Mouse (Mus musculus) CH12.LX (cell line): Measurements from ENCODE around the gene Gm609. TPM values are rescaled to one million over a fixed set of nuclear protein-coding genes. Genes with fewer than 3 reads are reported as not detected.

ENCODE experiments used
- DNase-seq: peaks from one replicate; pipeline ENCODE4 v3.0.0-alpha.2; 2013; ENCODE audit errors: extremely low read depth
- H3K27ac ChIP-seq: 2 replicates; pipeline ENCODE4 v1.5.1; 2012; ENCODE audit warnings: low read depth, mild to moderate bottlenecking, control low read depth, moderate library complexity; ENCODE audit not compliant: insufficient read depth
- H3K27me3 ChIP-seq: replicated peaks from 2 replicates; pipeline ENCODE3; 2012; ENCODE audit warnings: inconsistent platforms
- H3K36me3 ChIP-seq, 2 experiments: replicated peaks in 1 of 2; 2 replicates each; pipeline versions ENCODE3 to v1.6.1; 2012; ENCODE audit warnings: inconsistent platforms in 1 of 2, low read length in 1 of 2, mild to moderate bottlenecking in 1 of 2, mixed read lengths in 1 of 2, moderate library complexity in 1 of 2; ENCODE audit not compliant: control insufficient read depth in 1 of 2, insufficient read depth in 1 of 2
- H3K4me1 ChIP-seq, 2 experiments: 2 replicates each; pipeline ENCODE4 v1.6.1; 2012; ENCODE audit warnings: inconsistent platforms in 1 of 2, moderate library complexity in 1 of 2; ENCODE audit not compliant: insufficient read depth in 2 of 2, control insufficient read depth in 1 of 2
- H3K4me2 ChIP-seq: 2 replicates; pipeline ENCODE4 v1.6.1; 2012; ENCODE audit warnings: low read depth, mild to moderate bottlenecking, control low read depth; ENCODE audit not compliant: poor library complexity, insufficient read depth, severe bottlenecking
- H3K4me3 ChIP-seq, 3 experiments: fragments of 150-350 bp in 1 of 3; sonication (generic) in 1 of 3; replicated peaks in 1 of 3; 2 replicates each; pipeline versions ENCODE3 to v1.5.1; 2011 to 2012; ENCODE audit warnings: low read depth in 2 of 3, low read length in 2 of 3, mild to moderate bottlenecking in 2 of 3, moderate library complexity in 2 of 3, control low read depth in 1 of 3, improper control_type of control experiment in 1 of 3, inconsistent platforms in 1 of 3, mixed read lengths in 1 of 3; ENCODE audit not compliant: poor library complexity in 1 of 3
- H3K79me2 ChIP-seq: replicated peaks from 2 replicates; pipeline ENCODE4 v1.6.1; 2012; ENCODE audit warnings: mild to moderate bottlenecking, moderate library complexity; ENCODE audit not compliant: control insufficient read depth, poor library complexity, insufficient read depth, severe bottlenecking; ENCODE audit errors: extremely low read depth
- H3K9ac ChIP-seq: 2 replicates; pipeline ENCODE4 v1.6.1; 2012; ENCODE audit warnings: low read depth, mild to moderate bottlenecking, control low read depth, moderate library complexity; ENCODE audit not compliant: insufficient read depth
- H3K9me3 ChIP-seq: replicated peaks from 2 replicates; pipeline ENCODE3; 2012; ENCODE audit warnings: low read length, inconsistent platforms, mixed read lengths
- CHD1 ChIP-seq: IDR thresholded peaks from 2 replicates; pipeline ENCODE4 v1.6.1; 2012; ENCODE audit warnings: low read depth, low read length, improper control_type of control experiment, inconsistent platforms
- JUN ChIP-seq: IDR thresholded peaks from 2 replicates; pipeline ENCODE4 v1.6.1; 2011; ENCODE audit warnings: low read depth, mild to moderate bottlenecking, low read length, improper control_type of control experiment, moderate library complexity; ENCODE audit not compliant: insufficient read depth
- JUND ChIP-seq: conservative IDR thresholded peaks from 2 replicates; pipeline ENCODE4 v1.6.1; 2011; ENCODE audit warnings: low read depth, low read length, improper control_type of control experiment
- MXI1 ChIP-seq: IDR thresholded peaks from 2 replicates; pipeline ENCODE4 v1.6.1; 2011; ENCODE audit warnings: mild to moderate bottlenecking, low read depth, low read length, improper control_type of control experiment
- TBP ChIP-seq: conservative IDR thresholded peaks from 2 replicates; pipeline ENCODE4 v1.6.1; 2011; ENCODE audit warnings: low read depth, low read length, improper control_type of control experiment
- TCF12 ChIP-seq: IDR thresholded peaks from 2 replicates; pipeline ENCODE4 v1.6.1; 2014; ENCODE audit warnings: low read depth, mild to moderate bottlenecking, inconsistent platforms, low read length, improper control_type of control experiment
- UBTF ChIP-seq: IDR thresholded peaks from 2 replicates; pipeline ENCODE4 v1.6.1; 2012; ENCODE audit warnings: low read depth, mild to moderate bottlenecking, inconsistent platforms, low read length, improper control_type of control experiment, moderate library complexity
- USF2 ChIP-seq: conservative IDR thresholded peaks from 2 replicates; pipeline ENCODE4 v1.6.1; 2011; ENCODE audit warnings: low read depth, low read length, improper control_type of control experiment
- dilution Hi-C: fragments of 300-500 bp; cut with MboI; formaldehyde crosslinking; loops from 2 replicates; pipeline ENCODE4 v1.14.3; 2020; ENCODE audit warnings: low sequenced_read_pairs; ENCODE audit not compliant: extremely low pct_unique_long_range_greater_than_20kb, extremely low pct_ligation_motif_present
- in situ Hi-C: fragments of 300-500 bp; cut with MboI; formaldehyde crosslinking; loops from 3 replicates; pipeline ENCODE4 v1.14.3; 2019; ENCODE audit warnings: low sequenced_read_pairs, low pct_ligation_motif_present, low pct_unique_long_range_greater_than_20kb, mixed read lengths
- polyA plus RNA-seq: library from polyadenylated mRNA; unstranded; fragments of >175 nt; gene quantifications from 2 replicates; pipeline ENCODE4 v1.2.1, GENCODE M21; 2012; ENCODE audit warnings: low read depth; ENCODE audit not compliant: insufficient read length
- total RNA-seq, 2 experiments: library from RNA; depleted of rRNA; stranded (reverse); fragments of 300-350 nt in 1 of 2; fragments of >200 nt in 1 of 2; gene quantifications; 2 replicates each; pipeline ENCODE4 v1.2.3; 2012 to 2014

Gm609 gene
- total and polyA plus RNA-seq, 3 experiments = 0.04 TPM; not detected in 2

- H3K4me3 ChIP-seq = no peak overlapping the region
- TF ChIP-seq MXI1 = no peak
- TF ChIP-seq JUN = no peak
- no peak for TF ChIP-seq USF2
- 0 out of 2 replicates have a peak, but pooled peaks have one; percentile 23 for TF ChIP-seq CHD1
- TF ChIP-seq TBP = no peak
- no peak for TF ChIP-seq UBTF
- no peak for TF ChIP-seq TCF12
- TF ChIP-seq JUND = no peak
- no peak for DNase-seq
- no peaks in the 10 kb centered on the region for H3K36me3 ChIP-seq
- H3K4me2 ChIP-seq = no peak overlapping the region
- in situ Hi-C loops = no loop called here
- H3K9ac ChIP-seq = no peak overlapping the region
- H3K4me1 ChIP-seq = peaks cover 0 to 8% of the 10 kb centered on the region in 2 experiments; a peak in 1 of 4 replicates
- no peak overlapping the region for H3K27ac ChIP-seq
- no peaks in the 10 kb centered on the region for H3K27me3 ChIP-seq
- no peaks in the 10 kb centered on the region for H3K9me3 ChIP-seq
- dilution Hi-C loops = no loop called here
- no peaks in the 10 kb centered on the region for H3K79me2 ChIP-seq
These were observed 129.2 kb downstream of the Gm609 start for GRCm38 (mm10) chr16:45363480-45364045.

Other genes starting within 250 kb of the Gm609 start
- 63.0 and 77.5 TPM in 2 replicates for gene Cd200, start 83.9 kb downstream of the Gm609 start, total RNA-seq (2012; rRNA removed)
- 13.7 and 15.1 TPM in 2 replicates for gene Cd200, start 83.9 kb downstream of the Gm609 start, total RNA-seq (2014; rRNA removed)
- gene Cd200, start 83.9 kb downstream of the Gm609 start, polyA plus RNA-seq = 15.3 and 17.0 TPM in 2 replicates
- gene Gm17783, start 39.1 kb upstream of the Gm609 start, total RNA-seq (2012; rRNA removed) = 0.13 TPM in 1 of 2 replicates, not detected in the other
- gene Gm17783, start 39.1 kb upstream of the Gm609 start, total RNA-seq (2014; rRNA removed) = not detected in 2 replicates
- not detected in 2 replicates for gene Gm17783, start 39.1 kb upstream of the Gm609 start, polyA plus RNA-seq
- gene Slc9c1, start 42.3 kb upstream of the Gm609 start, total RNA-seq (2012; rRNA removed) = not detected in 2 replicates
- not detected in 2 replicates for gene Slc9c1, start 42.3 kb upstream of the Gm609 start, total RNA-seq (2014; rRNA removed)
- gene Slc9c1, start 42.3 kb upstream of the Gm609 start, polyA plus RNA-seq = not detected in 2 replicates
- not detected in 2 replicates for gene Gcsam, start 117.4 kb upstream of the Gm609 start, total RNA-seq (2012; rRNA removed)
- gene Gcsam, start 117.4 kb upstream of the Gm609 start, total RNA-seq (2014; rRNA removed) = not detected in 2 replicates
- not detected in 2 replicates for gene Gcsam, start 117.4 kb upstream of the Gm609 start, polyA plus RNA-seq
- not detected in 2 replicates for gene BC016579, start 161.1 kb upstream of the Gm609 start, total RNA-seq (2012; rRNA removed)
- not detected in 2 replicates for gene BC016579, start 161.1 kb upstream of the Gm609 start, total RNA-seq (2014; rRNA removed)
- not detected in 2 replicates for gene BC016579, start 161.1 kb upstream of the Gm609 start, polyA plus RNA-seq
- not detected in 2 replicates for gene Tmprss7, start 200.7 kb upstream of the Gm609 start, total RNA-seq (2012; rRNA removed)
- gene Tmprss7, start 200.7 kb upstream of the Gm609 start, total RNA-seq (2014; rRNA removed) = not detected in 2 replicates
- not detected in 2 replicates for gene Tmprss7, start 200.7 kb upstream of the Gm609 start, polyA plus RNA-seq
- gene Tagln3, start 231.6 kb upstream of the Gm609 start, total RNA-seq (2012; rRNA removed) = 0.17 and 0.21 TPM in 2 replicates
- 0.19 TPM in 1 of 2 replicates, not detected in the other for gene Tagln3, start 231.6 kb upstream of the Gm609 start, total RNA-seq (2014; rRNA removed)
- gene Tagln3, start 231.6 kb upstream of the Gm609 start, polyA plus RNA-seq = 0.69 and 0.79 TPM in 2 replicates
- 13.8 and 14.1 TPM in 2 replicates for gene Abhd10, start 250.0 kb upstream of the Gm609 start, total RNA-seq (2012; rRNA removed)
- gene Abhd10, start 250.0 kb upstream of the Gm609 start, total RNA-seq (2014; rRNA removed) = 19.3 and 20.1 TPM in 2 replicates
- 18.2 and 20.5 TPM in 2 replicates for gene Abhd10, start 250.0 kb upstream of the Gm609 start, polyA plus RNA-seq